13 mouse cellular contexts compared by ENCODE assay signal in genomic region chr6:17506831-17507230, GRCm38 (mm10). TPM values are rescaled to one million over a fixed set of nuclear protein-coding genes. Genes with fewer than 3 reads are reported as not detected.
DNase-seq lines count a peak whose midpoint lies in the region; ATAC-seq and TF ChIP-seq lines count a peak whose summit lies in the region.
"Had no signal": no experiment of that assay in that cellular context is flagged by ENCODE, and none has a peak within 500 bp of the region (broad histone marks: within the 10 kb centered on the region; RNA-seq: fewer than 3 reads in every experiment).

No protein-coding gene starts in this region.

- no peak overlapping the region for H3K9ac ChIP-seq in intestine, embryonic 14.5 days (ENCODE audit: low read length)
- no peak overlapping the region for H3K9ac ChIP-seq in kidney, postnatal 0 days (ENCODE audit: low read depth, low read length)
- H3K9ac ChIP-seq in stomach, embryonic 16.5 days (ENCODE audit: low read length): no peak overlapping the region
- H3K9ac ChIP-seq: heart, embryonic 13.5 days; liver, embryonic 14.5 days had no signal

- H3K4me2 ChIP-seq in intestine, embryonic 14.5 days (ENCODE audit: low read length): no peak overlapping the region
- H3K4me2 ChIP-seq in kidney, postnatal 0 days (ENCODE audit: low read length): no peak overlapping the region
- H3K4me2 ChIP-seq in stomach, embryonic 16.5 days (ENCODE audit: low read depth, low read length): no peak overlapping the region
- H3K4me2 ChIP-seq: heart, embryonic 13.5 days had no signal

- TF ChIP-seq CTCF in kidney, postnatal 0 days (IDR thresholded peaks at IDR 0.05; ENCODE audit: low read depth): no peak

- no peaks in the 10 kb centered on the region for H3K27me3 ChIP-seq in intestine, embryonic 14.5 days (replicated peaks; ENCODE audit: control insufficient read depth, insufficient read depth, low read length)
- H3K27me3 ChIP-seq in kidney, postnatal 0 days (ENCODE audit: insufficient read depth, low read length): no peaks in the 10 kb centered on the region
- no peaks in the 10 kb centered on the region for H3K27me3 ChIP-seq in stomach, embryonic 16.5 days (ENCODE audit: control insufficient read depth, insufficient read depth, low read length)
- H3K27me3 ChIP-seq: heart, embryonic 13.5 days; megakaryocyte, embryonic 14.5 days had no signal

- no peak overlapping the region for H3K4me3 ChIP-seq in intestine, embryonic 14.5 days (ENCODE audit: low read depth, low read length)
- H3K4me3 ChIP-seq in kidney, postnatal 0 days (replicated peaks; ENCODE audit: low read depth, low read length): no peak overlapping the region
- no peak overlapping the region for H3K4me3 ChIP-seq in stomach, embryonic 16.5 days (replicated peaks; ENCODE audit: low read length)
- H3K4me3 ChIP-seq: heart, embryonic 13.5 days; limb, embryonic 10.5 days; megakaryocyte, embryonic 14.5 days had no signal

- H3K27ac ChIP-seq in intestine, embryonic 14.5 days (ENCODE audit: low read depth): no peak overlapping the region
- peak overlapping the region; percentile 57; the same call in 1 of the 2 replicates for H3K27ac ChIP-seq in kidney, postnatal 0 days
- H3K27ac ChIP-seq in stomach, embryonic 16.5 days (ENCODE audit: low read length): no peak overlapping the region
- H3K27ac ChIP-seq: heart, embryonic 13.5 days; limb, embryonic 10.5 days; liver, embryonic 14.5 days had no signal

- 69% methylated on average over 2 of the region's 2 CpGs for WGBS in intestine, embryonic 14.5 days
- WGBS in kidney, postnatal 0 days: 66% methylated on average over 2 of the region's 2 CpGs
- 56% methylated on average over 2 of the region's 2 CpGs for WGBS in stomach, embryonic 16.5 days

- no peaks in the 10 kb centered on the region; the same call in 1 of the 2 replicates for H3K4me1 ChIP-seq in intestine, embryonic 14.5 days (replicated peaks; ENCODE audit: control insufficient read depth, insufficient read depth, low read length)
- H3K4me1 ChIP-seq in kidney, postnatal 0 days (replicated peaks; ENCODE audit: insufficient read depth, low read length): 0 out of 2 replicates have a peak, but pooled peaks cover 5% of the 10 kb centered on the region
- no peaks in the 10 kb centered on the region for H3K4me1 ChIP-seq in stomach, embryonic 16.5 days (ENCODE audit: control insufficient read depth, insufficient read depth, low read length)
- H3K4me1 ChIP-seq: heart, embryonic 13.5 days; limb, embryonic 10.5 days; megakaryocyte, embryonic 14.5 days had no signal

- ATAC-seq in intestine, embryonic 14.5 days (replicated peaks; ENCODE audit: low FRiP score, low TSS enrichment, low read depth): no peak
- peak; percentile 90 for ATAC-seq in kidney, postnatal 0 days (replicated peaks; ENCODE audit: low FRiP score, low read depth)
- ATAC-seq in stomach, embryonic 16.5 days (ENCODE audit: insufficient read depth, low FRiP score): peak; percentile 69

- peak; percentile 97 for DNase-seq in 3T3-L1 (ENCODE audit: low read depth, low spot score)
- peak; percentile 46 for DNase-seq in intestine, embryonic 14.5 days (ENCODE audit: low spot score)
- no peak for DNase-seq in kidney, postnatal 0 days (ENCODE audit: low spot score)
- DNase-seq in left cerebral cortex, adult 11 months (ENCODE audit: low spot score): no peak
- DNase-seq in spleen, postnatal 10 days (ENCODE audit: low spot score in 2 of 2): no peak
- DNase-seq in frontal cortex, adult 2 months (ENCODE audit: extremely low spot score in 1 of 2, low spot score in 1 of 2): no peak
- DNase-seq: cerebellum, adult 2 months; layer of hippocampus, postnatal 36 days had no signal

- H3K9me3 ChIP-seq in intestine, embryonic 14.5 days (ENCODE audit: control insufficient read depth, low read length): no peaks in the 10 kb centered on the region
- no peaks in the 10 kb centered on the region for H3K9me3 ChIP-seq in kidney, postnatal 0 days (replicated peaks; ENCODE audit: low read length)
- no peaks in the 10 kb centered on the region for H3K9me3 ChIP-seq in stomach, embryonic 16.5 days (replicated peaks; ENCODE audit: control insufficient read depth, low read length)
- H3K9me3 ChIP-seq: heart, embryonic 13.5 days; limb, embryonic 10.5 days; megakaryocyte, embryonic 14.5 days had no signal

- no peaks in the 10 kb centered on the region for H3K36me3 ChIP-seq in intestine, embryonic 14.5 days (ENCODE audit: control insufficient read depth, insufficient read depth, low read length)
- H3K36me3 ChIP-seq in kidney, postnatal 0 days (ENCODE audit: insufficient read depth, low read length): no peaks in the 10 kb centered on the region
- H3K36me3 ChIP-seq in stomach, embryonic 16.5 days (ENCODE audit: control insufficient read depth, insufficient read depth, low read length): no peaks in the 10 kb centered on the region
- H3K36me3 ChIP-seq: heart, embryonic 13.5 days; limb, embryonic 10.5 days had no signal

RNA-seq across cellular contexts. Expression of gene Met, which starts 43.2 kb away (rescaled TPM):
- 17.7 and 20.0 TPM in 2 replicates for polyA plus RNA-seq in intestine, embryonic 14.5 days (2014; fragmentation: Nextera tagmentation; extraction: Ambion mirVana)
- polyA plus RNA-seq in kidney, postnatal 0 days (2015; fragmentation: Nextera tagmentation; extraction: Ambion mirVana): 17.6 and 17.9 TPM in 2 replicates
- polyA plus RNA-seq in stomach, embryonic 16.5 days (2015; fragmentation: Nextera tagmentation; extraction: Ambion mirVana): 12.3 and 13.4 TPM in 2 replicates
- polyA plus RNA-seq in frontal cortex, adult 2 months (2012; rRNA removed): 3.4 and 3.5 TPM in 2 replicates

Comparison
In these comparisons a context has a peak if more than half of its experiments do, and no peak if none do; other contexts are left out.
1. DNase-seq: peak in 3T3-L1 (single experiment) and intestine, embryonic 14.5 days (single experiment); none in kidney, postnatal 0 days (single experiment), left cerebral cortex, adult 11 months (single experiment), spleen, postnatal 10 days (0 of 2) and frontal cortex, adult 2 months (0 of 2).